Mouse (Mus musculus) adrenal gland, adult 18-20 months (tissue): ENCODE measurements around the gene Itprid1. TPM values are rescaled to one million over a fixed set of nuclear protein-coding genes. Genes with fewer than 3 reads are reported as not detected.

Source experiments
- DNase-seq, 2 experiments: peaks; one replicate each; pipeline ENCODE4 v3.0.0; 2021 to 2022; ENCODE audit warnings: low spot score in 2 of 2
- total RNA-seq, 2 experiments: library from RNA; stranded (reverse); gene quantifications; 1 replicate in 1 of 2; 2 replicates in 1 of 2; pipeline ENCODE4 v1.2.3; 2021

Itprid1 gene
- total RNA-seq, 2 experiments from 2014 or later = not detected

GRCm38 (mm10) chr6:55887598-55887997 lies 50.9 kb downstream of the Itprid1 start:
- no peak for DNase-seq

GRCm38 (mm10) chr6:55901568-55902328 lies 65.1 kb downstream of the Itprid1 start:
- DNase-seq = no peak

GRCm38 (mm10) chr6:55902329-55902605 lies 65.6 kb downstream of the Itprid1 start:
- DNase-seq = no peak

GRCm38 (mm10) chr6:55919206-55919605 lies 82.5 kb downstream of the Itprid1 start:
- no peak for DNase-seq

GRCm38 (mm10) chr6:55920282-55920720 lies 83.6 kb downstream of the Itprid1 start:
- no peak for DNase-seq

GRCm38 (mm10) chr6:55920866-55921630 lies 84.4 kb downstream of the Itprid1 start:
- no peak for DNase-seq

- no peak for DNase-seq
Measured at GRCm38 (mm10) chr6:55944709-55945108, 108.0 kb downstream of the Itprid1 start.

GRCm38 (mm10) chr6:55950345-55951110 lies 113.8 kb downstream of the Itprid1 start:
- DNase-seq = peak in 1 of 2 experiments; percentile 43

GRCm38 (mm10) chr6:55972998-55973397 lies 136.3 kb downstream of the Itprid1 start:
- DNase-seq = no peak

GRCm38 (mm10) chr6:55979766-55980165 lies 143.1 kb downstream of the Itprid1 start:
- DNase-seq = no peak

GRCm38 (mm10) chr6:56008711-56009110 lies 172.0 kb downstream of the Itprid1 start:
- DNase-seq = no peak

- no peak for DNase-seq
Measured at GRCm38 (mm10) chr6:56012384-56012783, 175.7 kb downstream of the Itprid1 start.

- no peak for DNase-seq
Measured at GRCm38 (mm10) chr6:56017291-56017994, 180.7 kb downstream of the Itprid1 start, which contains the start of gene Ppp1r17. TSS of gene Ppp1r17 (plus strand) at chr6:56017497.

- no peak for DNase-seq
Measured at GRCm38 (mm10) chr6:56019632-56020031, 182.9 kb downstream of the Itprid1 start.

GRCm38 (mm10) chr6:56025533-56025932 lies 188.8 kb downstream of the Itprid1 start:
- no peak for DNase-seq

- DNase-seq = no peak
Measured at GRCm38 (mm10) chr6:56027318-56027717, 190.6 kb downstream of the Itprid1 start.

- DNase-seq = no peak
Measured at GRCm38 (mm10) chr6:56027966-56028365, 191.3 kb downstream of the Itprid1 start.
